Comparison of ENCODE assay signal across 9 mouse cellular contexts in the genomic region with DNA sequence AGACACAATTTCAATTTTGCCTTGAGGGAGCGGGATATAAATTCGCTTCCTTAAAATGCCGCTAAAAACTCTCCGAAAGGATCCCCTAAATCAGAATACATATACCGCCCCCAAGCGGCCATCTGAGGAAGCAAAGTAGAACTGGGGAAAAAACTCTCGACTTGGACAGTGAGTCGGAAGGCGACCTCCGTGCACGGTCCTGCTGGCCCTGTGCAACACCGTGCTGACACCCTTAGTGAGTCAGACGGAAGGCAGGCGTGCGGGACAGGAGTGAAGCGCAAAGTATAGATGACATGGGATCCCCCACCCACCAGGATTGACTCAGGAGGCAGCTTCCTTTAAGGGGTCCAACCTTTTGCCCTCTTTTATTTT. TPM values are rescaled to one million over a fixed set of nuclear protein-coding genes. Genes with fewer than 3 reads are reported as not detected.
DNase-seq lines count a peak whose midpoint lies in the region; ATAC-seq lines count a peak whose summit lies in the region.
"Had no signal": no experiment of that assay in that cellular context is flagged by ENCODE, and none has a peak within 500 bp of the region (broad histone marks: within the 10 kb centered on the region; RNA-seq: fewer than 3 reads in every experiment).

No protein-coding gene starts in this region.

- no peaks in the 10 kb centered on the region for H3K9me3 ChIP-seq in heart, embryonic 13.5 days
- no peaks in the 10 kb centered on the region for H3K9me3 ChIP-seq in liver, embryonic 12.5 days (replicated peaks)

- peak overlapping the region; percentile 94 for H3K4me2 ChIP-seq in heart, embryonic 13.5 days
- H3K4me2 ChIP-seq in liver, embryonic 12.5 days = peak overlapping the region; percentile 70

- H3K36me3 ChIP-seq in heart, embryonic 13.5 days = peaks cover 19% of the 10 kb centered on the region
- no peaks in the 10 kb centered on the region for H3K36me3 ChIP-seq in liver, embryonic 12.5 days
- no peaks in the 10 kb centered on the region for H3K36me3 ChIP-seq in splenic B cell, adult 2 months (ENCODE audit: control insufficient read depth, insufficient read depth, low read length, poor library complexity, severe bottlenecking)
- H3K36me3 ChIP-seq: G1E had no signal

- peaks cover 10% of the 10 kb centered on the region; the same call in 1 of the 2 replicates for H3K27me3 ChIP-seq in heart, embryonic 13.5 days (replicated peaks)
- H3K27me3 ChIP-seq in liver, embryonic 12.5 days (replicated peaks) = peaks cover 27% of the 10 kb centered on the region
- no peaks in the 10 kb centered on the region; the same call in 1 of the 2 replicates for H3K27me3 ChIP-seq in splenic B cell, adult 2 months (ENCODE audit: control insufficient read depth, insufficient read depth, low read length, poor library complexity, severe bottlenecking)

- peak overlapping the region; percentile 68 for H3K4me3 ChIP-seq in heart, embryonic 13.5 days
- H3K4me3 ChIP-seq in liver, embryonic 12.5 days = peak overlapping the region; percentile 49

- WGBS in heart, embryonic 13.5 days = under 1% methylated on average over 16 of the region's 16 CpGs
- WGBS in liver, embryonic 12.5 days (ENCODE audit: insufficient replicate concordance) = 2% methylated on average over 16 of the region's 16 CpGs

- peak; percentile 84 for DNase-seq in 3134 (ENCODE audit: extremely low read depth, insufficient read length, low spot score)
- DNase-seq in brain, embryonic 18.5 days (ENCODE audit: low read depth, low spot score) = peak; percentile 73
- DNase-seq in kidney, postnatal 10 days = peak; percentile 94
- peak; percentile 79 for DNase-seq in naive thymus-derived CD4-positive, alpha-beta T cell, adult 2 months (ENCODE audit: low read depth)
- peak; percentile 75 for DNase-seq in splenic B cell, adult 2 months (ENCODE audit: low read depth, low spot score)

- H3K27ac ChIP-seq in heart, embryonic 13.5 days (replicated peaks) = peak overlapping the region; percentile 77
- 0 out of 2 replicates have a peak overlapping the region, but pooled peaks have one; percentile 37 for H3K27ac ChIP-seq in liver, embryonic 12.5 days

- H3K4me1 ChIP-seq in heart, embryonic 13.5 days = peaks cover 51% of the 10 kb centered on the region
- H3K4me1 ChIP-seq in liver, embryonic 12.5 days = peaks cover 13% of the 10 kb centered on the region

- ATAC-seq in erythroid progenitor cell, adult 5-6 weeks (replicated peaks; ENCODE audit: low FRiP score, poor library complexity, severe bottlenecking) = 0 out of 2 replicates have a peak, but pooled peaks have one; percentile 50
- peak; percentile 64 for ATAC-seq in heart, embryonic 13.5 days (ENCODE audit: extremely low read depth, insufficient number of reproducible peaks, low FRiP score, low TSS enrichment)
- peak; percentile 67 for ATAC-seq in liver, embryonic 12.5 days

- H3K9ac ChIP-seq in heart, embryonic 13.5 days = peak overlapping the region; percentile 85
- H3K9ac ChIP-seq in liver, embryonic 12.5 days = no peak overlapping the region

RNA-seq across cellular contexts. Expression of a gene that starts 0.6 kb away (rescaled TPM):
- 5.8 and 12.6 TPM in 2 replicates for total RNA-seq in erythroid progenitor cell, adult 5-6 weeks (2015; ENCODE audit: low replicate concordance)
- total RNA-seq in erythroid progenitor cell, adult 5-6 weeks (2017; ENCODE audit: low replicate concordance) = 2.7 and 5.1 TPM in 2 replicates
- polyA plus RNA-seq in heart, embryonic 13.5 days (2015; fragmentation: Nextera tagmentation; extraction: Ambion mirVana) = 45.1 and 46.0 TPM in 2 replicates
- 69.2 and 78.6 TPM in 2 replicates for polyA plus RNA-seq in liver, embryonic 12.5 days (2016; fragmentation: Nextera tagmentation; extraction: Ambion mirVana)
- total RNA-seq: G1E had no signal

Comparison
In these comparisons a context has a peak if more than half of its experiments do, and no peak if none do; other contexts are left out.
1. Peak in every context shown above with its lines: DNase-seq, ATAC-seq, H3K4me3 ChIP-seq and H3K27ac ChIP-seq.